Mouse (Mus musculus): ENCODE measurements around the gene Dpf2. TPM values are rescaled to one million over a fixed set of nuclear protein-coding genes. Genes with fewer than 3 reads are reported as not detected.
"Not testable (repeated sequence)": the region's sequence is repeated elsewhere in the genome, so short reads cannot be mapped to it uniquely, and the experiment has no call there.

Gene Dpf2
- polyA plus RNA-seq, 1 experiment from 2014 or later = 177 TPM

DNA sequence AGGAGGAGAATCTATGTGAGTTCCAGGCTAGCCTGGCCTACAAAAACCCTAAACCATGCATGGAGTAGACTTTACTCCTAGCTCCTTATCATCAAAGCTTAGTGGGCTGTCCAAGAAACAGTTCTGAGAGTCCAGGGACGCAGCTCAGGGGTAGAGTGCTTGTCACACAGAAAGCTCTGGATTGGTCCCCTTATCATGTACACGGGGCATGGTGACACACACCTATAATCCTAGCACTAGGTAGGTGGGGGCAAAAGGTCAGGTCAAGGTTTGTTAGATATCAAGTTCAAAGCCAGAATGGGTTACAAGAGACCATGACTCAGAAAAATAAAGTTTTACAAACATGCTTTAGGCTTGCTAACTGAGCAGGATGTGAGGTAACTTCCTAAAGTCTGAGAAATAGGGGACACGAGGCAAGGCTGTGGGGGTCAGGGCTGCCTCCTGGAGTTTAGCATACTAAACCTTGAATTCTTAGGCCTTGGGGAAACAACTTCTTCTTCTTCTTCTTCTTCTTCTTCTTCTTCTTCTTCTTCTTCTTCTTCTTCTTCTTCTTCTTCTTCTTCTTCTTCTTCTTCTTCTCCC lies 25.5 kb downstream of the Dpf2 start:
- Histone ChIP-seq H3K4me3 (no peak overlapping the region), H3K4me2 (replicated peaks) (no peak overlapping the region), H3K27ac (no peak overlapping the region), H3K9ac (no peak overlapping the region), H3K27me3 (no peaks in the 10 kb centered on the region), H3K36me3 (0 out of 2 replicates have a peak, but pooled peaks cover 3% of the 10 kb centered on the region), H3K9me3 (replicated peaks) (no peaks in the 10 kb centered on the region), H3K4me1 (peaks cover 8% of the 10 kb centered on the region)
- 86% methylated on average over 3 of the region's 3 CpGs for WGBS
- no peak for ATAC-seq (ENCODE audit: low FRiP score)

DNA sequence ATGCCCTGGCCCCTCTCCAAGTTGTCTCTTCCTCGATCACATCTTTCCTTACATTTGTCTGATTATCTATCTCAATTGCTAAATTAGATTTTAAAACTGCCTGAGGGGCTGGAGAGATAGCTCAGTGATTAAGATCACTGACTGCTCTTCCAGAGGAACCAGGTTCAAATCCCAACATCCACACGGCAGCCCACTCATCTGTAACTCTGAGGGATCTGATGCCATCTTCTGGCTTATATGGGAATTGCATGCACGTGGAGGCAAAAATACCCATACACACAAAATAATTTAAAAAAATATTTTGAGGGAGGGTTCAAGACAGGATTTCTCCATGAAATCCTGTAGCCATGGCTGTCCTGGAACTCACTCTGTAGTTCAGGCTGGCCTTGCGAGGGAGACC lies 27.0 kb downstream of the Dpf2 start:
- 62% methylated on average over 4 of the region's 4 CpGs for WGBS
- Histone ChIP-seq H3K9me3 (replicated peaks) (no peaks in the 10 kb centered on the region), H3K4me3 (no peak overlapping the region), H3K27me3 (no peaks in the 10 kb centered on the region), H3K4me1 (no peaks in the 10 kb centered on the region), H3K36me3 (no peaks in the 10 kb centered on the region), H3K9ac (no peak overlapping the region), H3K27ac (no peak overlapping the region), H3K4me2 (replicated peaks) (no peak overlapping the region)
- no peak for ATAC-seq (ENCODE audit: low FRiP score)

DNA sequence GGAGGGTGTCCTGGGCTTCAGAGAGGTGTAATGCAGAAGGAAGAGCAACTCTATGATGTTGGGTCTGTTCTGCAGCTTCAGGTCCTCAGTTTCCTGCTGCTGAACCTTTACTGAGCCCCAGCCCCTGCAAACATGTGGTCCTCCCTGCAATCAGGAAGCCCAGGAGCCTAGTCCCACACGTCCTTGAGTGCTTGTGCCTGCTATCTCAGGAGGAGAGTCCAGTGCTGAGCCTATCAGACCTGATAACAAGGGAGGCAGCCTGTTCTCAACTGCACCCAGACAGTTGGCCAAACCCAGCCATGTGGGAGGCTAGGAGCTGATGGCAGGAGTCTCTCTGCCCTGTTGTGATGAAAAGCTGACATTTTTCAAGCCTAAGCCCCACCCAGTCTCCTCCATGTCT lies 28.9 kb downstream of the Dpf2 start:
- WGBS = 60% methylated on average over 1 of the region's 1 CpGs
- H3K9ac ChIP-seq = no peak overlapping the region

DNA sequence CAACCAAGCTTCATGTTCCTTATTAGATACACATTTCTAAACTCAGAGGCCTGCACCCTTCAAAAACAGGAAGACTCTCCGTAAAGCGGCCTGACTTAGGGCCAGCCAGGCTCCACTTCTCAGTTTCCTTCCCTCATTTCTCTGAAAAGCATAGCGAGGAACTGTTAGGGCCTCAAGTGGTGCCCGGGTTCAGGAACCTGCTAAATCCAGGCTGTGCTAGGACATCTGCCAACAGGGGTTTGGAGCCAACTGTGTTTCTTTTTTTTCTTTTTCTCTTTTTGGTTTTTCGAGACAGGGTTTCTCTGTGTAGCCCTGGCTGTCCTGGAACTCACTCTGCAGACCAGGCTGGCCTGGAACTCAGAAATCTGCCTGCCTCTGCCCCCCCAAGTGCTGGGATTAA lies 30.7 kb downstream of the Dpf2 start:
- not testable (repeated sequence) for H3K9me3 ChIP-seq (replicated peaks); ATAC-seq (ENCODE audit: low FRiP score)
- WGBS = 87% methylated on average over 5 of the region's 5 CpGs

More for the DNA sequence above, 28.9 kb downstream of the Dpf2 start:
- Histone ChIP-seq H3K9me3 (replicated peaks) (no peaks in the 10 kb centered on the region), H3K36me3 (no peaks in the 10 kb centered on the region), H3K4me1 (no peaks in the 10 kb centered on the region), H3K4me2 (replicated peaks) (no peak overlapping the region), H3K4me3 (no peak overlapping the region), H3K27me3 (no peaks in the 10 kb centered on the region), H3K27ac (no peak overlapping the region)
- no peak for ATAC-seq (ENCODE audit: low FRiP score)

DNA sequence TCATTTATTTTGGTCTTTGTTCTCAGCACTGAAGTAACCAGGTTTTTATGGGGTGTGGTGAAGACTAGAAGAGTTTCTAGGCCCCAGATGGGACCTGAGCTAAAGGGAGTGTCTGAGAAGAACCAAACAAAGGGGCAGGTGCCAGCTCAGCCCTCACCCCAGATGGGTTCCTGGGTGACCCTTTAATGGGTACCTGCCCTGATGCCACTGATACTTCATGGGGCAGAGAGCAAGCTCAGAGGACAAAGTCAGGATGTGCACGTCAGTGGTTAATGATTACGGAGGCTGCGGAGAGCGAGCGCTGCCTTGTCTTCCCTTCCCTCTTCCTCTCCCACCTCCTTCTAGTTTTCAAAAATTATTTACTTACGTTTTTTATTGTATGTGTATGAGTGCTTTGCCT lies 31.7 kb downstream of the Dpf2 start:
- Histone ChIP-seq H3K9ac (no peak overlapping the region), H3K4me2 (replicated peaks) (no peak overlapping the region), H3K27ac (no peak overlapping the region), H3K4me1 (0 out of 2 replicates have a peak, but pooled peaks cover 2% of the 10 kb centered on the region), H3K27me3 (no peaks in the 10 kb centered on the region), H3K9me3 (replicated peaks) (no peaks in the 10 kb centered on the region), H3K4me3 (no peak overlapping the region), H3K36me3 (no peaks in the 10 kb centered on the region)
- no peak for ATAC-seq (ENCODE audit: low FRiP score)
- 94% methylated on average over 6 of the region's 6 CpGs for WGBS

More for the DNA sequence above, 30.7 kb downstream of the Dpf2 start:
- not testable (repeated sequence) for H3K27me3 ChIP-seq; H3K36me3 ChIP-seq; H3K27ac ChIP-seq; H3K4me2 ChIP-seq (replicated peaks); H3K4me3 ChIP-seq; H3K9ac ChIP-seq; H3K4me1 ChIP-seq

DNA sequence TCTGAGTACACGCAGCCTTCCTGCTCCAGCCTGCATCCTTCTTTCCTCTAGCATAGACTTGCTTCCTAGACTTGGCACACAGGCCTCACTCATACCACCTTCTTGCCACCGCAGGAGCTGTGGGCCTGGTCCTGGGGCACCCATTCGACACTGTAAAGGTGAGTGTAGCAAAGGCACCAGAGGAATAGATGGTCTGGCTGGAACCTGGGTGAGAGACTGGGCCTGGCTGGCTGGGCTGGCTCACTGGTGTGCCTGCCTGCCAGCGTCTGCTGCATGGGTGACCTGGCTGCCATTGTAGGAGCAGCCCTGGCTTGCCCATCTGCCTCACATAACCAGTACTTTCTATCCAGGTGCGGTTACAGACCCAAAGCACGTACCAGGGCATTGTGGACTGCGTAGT lies 33.1 kb downstream of the Dpf2 start:
- ATAC-seq (ENCODE audit: low FRiP score) = no peak
- WGBS = 95% methylated on average over 7 of the region's 7 CpGs
- no peak overlapping the region for H3K27ac ChIP-seq
- no peak overlapping the region for H3K9ac ChIP-seq
- no peaks in the 10 kb centered on the region for H3K36me3 ChIP-seq
- no peaks in the 10 kb centered on the region for H3K9me3 ChIP-seq (replicated peaks)
- no peaks in the 10 kb centered on the region for H3K27me3 ChIP-seq
- H3K4me1 ChIP-seq = peaks cover 8% of the 10 kb centered on the region
- no peak overlapping the region for H3K4me3 ChIP-seq
- H3K4me2 ChIP-seq (replicated peaks) = no peak overlapping the region

DNA sequence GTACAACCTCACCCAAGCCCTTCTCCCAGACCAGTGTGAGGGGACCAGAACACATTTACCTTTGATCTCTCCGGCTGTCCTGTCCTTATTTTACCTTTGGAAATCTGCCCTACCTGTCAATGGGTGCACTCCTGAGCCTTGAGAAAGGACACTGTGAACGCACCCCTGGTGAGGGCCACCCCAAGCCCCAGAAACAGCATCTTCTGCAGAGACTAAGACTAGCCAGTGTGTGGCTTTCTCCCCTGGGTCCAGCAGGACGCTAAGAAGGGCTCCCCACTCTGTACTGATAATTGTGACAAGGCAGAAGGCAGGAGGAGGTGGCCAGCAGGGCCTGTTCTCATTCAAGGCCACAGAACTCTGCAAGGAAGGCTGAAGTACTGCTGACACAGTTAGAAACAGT lies 33.9 kb downstream of the Dpf2 start:
- no peaks in the 10 kb centered on the region for H3K9me3 ChIP-seq (replicated peaks)
- ATAC-seq (ENCODE audit: low FRiP score) = no peak
- H3K4me2 ChIP-seq (replicated peaks) = no peak overlapping the region
- H3K36me3 ChIP-seq = no peaks in the 10 kb centered on the region
- H3K27ac ChIP-seq = no peak overlapping the region
- H3K9ac ChIP-seq = no peak overlapping the region
- no peak overlapping the region for H3K4me3 ChIP-seq
- H3K4me1 ChIP-seq = peaks cover 16% of the 10 kb centered on the region
- H3K27me3 ChIP-seq = no peaks in the 10 kb centered on the region
- 84% methylated on average over 3 of the region's 3 CpGs for WGBS

DNA sequence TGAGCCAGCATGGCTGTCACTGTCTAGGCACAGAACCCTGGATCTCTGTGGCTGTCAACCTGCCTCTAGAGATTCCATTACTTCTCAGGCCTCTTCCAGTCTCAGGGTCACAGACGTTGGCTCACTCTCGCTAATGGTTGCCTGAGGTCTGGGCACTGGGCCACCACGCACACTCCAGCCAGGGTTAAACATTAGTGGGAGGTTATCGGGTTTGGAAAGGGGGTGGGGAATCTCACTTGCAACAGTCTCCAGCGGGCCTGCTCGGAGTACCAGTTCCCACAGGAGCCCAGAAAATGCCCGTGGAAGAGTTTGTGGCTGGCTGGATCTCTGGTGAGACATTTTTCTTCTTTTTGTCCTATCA lies 34.5 kb downstream of the Dpf2 start:
- WGBS = 72% methylated on average over 7 of the region's 7 CpGs
- 0 out of 2 replicates have a peak overlapping the region, but pooled peaks have one; percentile 3 for H3K9ac ChIP-seq
- H3K4me2 ChIP-seq (replicated peaks) = 0 out of 2 replicates have a peak overlapping the region, but pooled peaks have one; percentile 7
- H3K27ac ChIP-seq = 0 out of 2 replicates have a peak overlapping the region, but pooled peaks have one; percentile 24
- H3K4me3 ChIP-seq = no peak overlapping the region
- H3K4me1 ChIP-seq = peaks cover 20% of the 10 kb centered on the region
- no peaks in the 10 kb centered on the region for H3K27me3 ChIP-seq
- ATAC-seq (ENCODE audit: low FRiP score) = no peak
- H3K36me3 ChIP-seq = no peaks in the 10 kb centered on the region
- no peaks in the 10 kb centered on the region for H3K9me3 ChIP-seq (replicated peaks)

DNA sequence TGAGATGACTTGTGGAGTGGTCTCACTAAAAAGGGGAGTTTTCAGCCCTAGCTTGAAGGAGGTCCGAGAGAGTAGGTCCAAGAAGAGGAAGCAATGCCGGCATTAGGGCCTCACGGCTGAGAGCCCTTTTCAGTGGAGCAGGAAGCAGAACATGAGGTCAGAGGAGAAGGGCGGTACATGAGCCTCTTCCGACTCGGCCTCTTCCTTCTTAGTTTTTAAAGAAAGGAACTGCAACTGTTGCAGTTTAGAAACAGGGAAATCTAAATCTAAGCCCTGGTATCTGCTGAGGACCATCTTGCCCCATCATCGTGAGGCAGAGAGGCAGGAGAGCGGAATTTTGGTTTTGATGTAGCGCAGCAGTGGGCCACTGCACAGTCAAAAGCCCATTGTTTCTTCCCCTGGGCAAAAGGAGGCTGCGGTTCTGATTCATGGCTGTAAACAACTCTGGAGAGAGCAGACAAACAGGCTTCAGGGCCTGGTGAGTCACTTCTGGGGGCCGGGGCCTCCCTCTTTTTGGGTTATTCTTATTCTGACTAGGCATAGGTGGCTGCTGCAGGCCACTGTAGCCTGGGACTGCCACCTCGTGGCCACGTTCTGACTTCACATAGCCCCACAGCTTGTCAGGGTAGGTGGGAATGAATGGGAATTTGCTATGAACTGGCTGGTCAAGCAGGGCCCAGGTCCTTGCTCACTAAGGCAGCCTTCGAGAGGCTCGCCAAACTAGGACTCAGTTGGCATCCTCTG lies 35.0 kb downstream of the Dpf2 start, which contains the start of gene Slc25a45:
Gene Slc25a45 (plus strand): TSS at position 191 of the 744 bp plus-strand sequence.
- peak within 1 kb of the TSS; percentile 3; the same call in 1 of the 2 replicates for H3K9ac ChIP-seq
- H3K9me3 ChIP-seq (replicated peaks) = no peaks in the 10 kb centered on the region
- H3K36me3 ChIP-seq = no peaks in the 10 kb centered on the region; the same call in 1 of the 2 replicates
- whole genome bisulfite sequencing = 48% methylated on average over 15 of the region's 15 CpGs
- ATAC-seq (ENCODE audit: low FRiP score) = peak; percentile 46; the same call in 1 of the 2 replicates
- no peaks in the 10 kb centered on the region for H3K27me3 ChIP-seq
- H3K4me1 ChIP-seq = peaks cover 20% of the 10 kb centered on the region
- H3K27ac ChIP-seq = 0 out of 2 replicates have a peak within 1 kb of the TSS, but pooled peaks have one; percentile 24
- 0 out of 2 replicates have a peak within 1 kb of the TSS, but pooled peaks have one; percentile 7 for H3K4me2 ChIP-seq (replicated peaks)
- H3K4me3 ChIP-seq = no peak within 1 kb of the TSS

DNA sequence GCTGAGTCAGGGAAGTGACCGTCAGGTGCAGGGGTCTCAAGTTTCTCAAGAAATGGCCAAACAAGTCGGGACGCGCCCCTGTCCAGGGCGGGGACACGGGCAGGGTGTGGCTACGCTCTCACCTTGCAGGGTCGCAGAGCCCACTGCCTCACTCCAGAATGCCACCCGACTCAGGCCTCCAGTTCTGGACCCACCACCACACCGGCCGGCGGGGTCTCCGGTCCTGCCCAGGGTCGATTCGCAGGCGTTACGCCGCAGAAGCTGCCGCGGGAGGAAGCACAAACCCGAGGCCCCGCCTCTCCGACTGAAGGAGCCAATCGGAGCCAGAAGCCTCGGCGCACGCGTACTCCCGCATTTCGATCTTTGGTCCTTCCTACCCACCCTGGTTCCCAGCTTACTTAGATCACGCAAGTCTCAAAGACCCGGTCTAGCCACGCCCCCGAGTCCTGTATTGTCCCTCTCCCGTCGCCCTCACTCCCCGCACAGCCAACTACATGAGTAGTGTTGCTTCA lies 37.8 kb downstream of the Dpf2 start, which contains the start of gene Frmd8:
Gene Frmd8 (minus strand): TSS at position 306 of the 512 bp plus-strand sequence.
- Histone ChIP-seq H3K4me2 (replicated peaks) (peak within 1 kb of the TSS; percentile 71), H3K4me1 (peaks cover 35% of the 10 kb centered on the region), H3K4me3 (peak within 1 kb of the TSS; percentile 75), H3K27me3 (no peaks in the 10 kb centered on the region), H3K27ac (peak within 1 kb of the TSS; percentile 62), H3K9me3 (replicated peaks) (no peaks in the 10 kb centered on the region), H3K36me3 (peaks cover 5% of the 10 kb centered on the region), H3K9ac (peak within 1 kb of the TSS; percentile 82)
- peak; percentile 87 for ATAC-seq (ENCODE audit: low FRiP score)
- under 1% methylated on average over 37 of the region's 37 CpGs for WGBS

DNA sequence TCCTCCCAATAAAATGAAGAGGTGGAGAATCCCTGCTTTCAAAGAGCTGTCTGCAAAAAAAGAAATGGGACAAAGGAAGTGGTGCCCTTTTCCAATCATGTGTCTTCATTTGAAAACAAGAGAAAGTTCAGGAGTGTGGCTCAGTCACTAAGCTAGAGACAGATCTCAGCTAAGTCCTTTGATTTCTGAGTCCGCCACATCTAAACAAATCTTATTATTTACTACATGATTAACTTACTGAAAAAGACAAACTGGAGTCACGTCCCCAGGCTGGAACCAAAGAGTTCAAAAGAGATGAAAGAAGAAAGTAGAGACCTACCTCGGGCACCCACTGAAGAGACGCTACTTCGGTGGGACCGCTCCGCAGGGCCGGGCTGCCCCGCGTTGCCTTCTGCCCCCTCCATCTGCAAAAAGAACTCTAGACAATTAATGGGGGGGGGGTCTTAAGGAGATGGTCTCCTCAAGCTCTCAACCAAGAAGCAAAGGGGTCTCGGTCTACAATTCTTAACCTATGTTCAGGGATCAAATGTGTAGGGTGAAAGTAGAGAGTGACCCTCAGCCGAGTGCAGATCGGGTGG lies 38.3 kb downstream of the Dpf2 start:
- H3K27me3 ChIP-seq = no peaks in the 10 kb centered on the region
- no peaks in the 10 kb centered on the region for H3K9me3 ChIP-seq (replicated peaks)
- ATAC-seq (ENCODE audit: low FRiP score) = 0 out of 2 replicates have a peak, but pooled peaks have one; percentile 3
- WGBS = 14% methylated on average over 13 of the region's 13 CpGs
- peaks cover 35% of the 10 kb centered on the region for H3K4me1 ChIP-seq
- H3K4me2 ChIP-seq (replicated peaks) = peak overlapping the region; percentile 71
- H3K4me3 ChIP-seq = peak overlapping the region; percentile 75
- peak overlapping the region; percentile 82 for H3K9ac ChIP-seq
- no peak overlapping the region for H3K27ac ChIP-seq
- peaks cover 5% of the 10 kb centered on the region for H3K36me3 ChIP-seq

DNA sequence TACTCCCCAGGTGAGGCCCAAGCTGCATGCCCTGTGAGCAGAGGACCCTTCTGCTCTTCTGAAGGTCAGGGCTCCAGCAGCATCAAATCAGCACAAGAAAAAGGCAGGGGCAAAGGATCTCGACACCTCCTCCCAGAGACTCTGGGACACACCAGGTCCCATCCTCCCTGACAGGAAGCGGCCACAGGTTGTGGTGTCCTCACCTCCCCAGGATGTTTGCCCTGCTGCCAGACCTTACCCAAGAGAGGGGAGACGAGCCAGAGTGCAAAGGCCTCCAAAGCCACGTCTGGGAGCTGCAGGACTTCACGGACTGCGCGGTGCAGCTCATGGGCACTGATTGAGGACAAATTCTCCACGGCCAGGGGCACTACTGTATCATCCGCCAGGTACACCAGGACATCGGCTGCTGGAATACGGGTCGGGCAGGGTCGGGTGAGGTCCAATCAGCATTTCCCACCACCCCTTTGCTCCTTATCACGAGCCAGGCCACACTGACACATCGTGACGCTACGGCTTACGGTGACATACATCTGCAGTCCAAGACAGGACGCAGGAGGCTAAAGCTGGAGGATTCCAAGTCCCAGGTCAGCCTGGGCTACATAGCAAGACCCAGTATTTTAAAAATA lies 39.8 kb downstream of the Dpf2 start:
- H3K4me2 ChIP-seq (replicated peaks) = no peak overlapping the region
- peaks cover 19% of the 10 kb centered on the region for H3K36me3 ChIP-seq
- no peak overlapping the region for H3K27ac ChIP-seq
- WGBS = 90% methylated on average over 19 of the region's 19 CpGs
- no peaks in the 10 kb centered on the region for H3K27me3 ChIP-seq
- H3K9me3 ChIP-seq (replicated peaks) = no peaks in the 10 kb centered on the region
- no peak for ATAC-seq (ENCODE audit: low FRiP score)
- peak overlapping the region; percentile 15; the same call in 1 of the 2 replicates for H3K9ac ChIP-seq
- H3K4me3 ChIP-seq = no peak overlapping the region
- H3K4me1 ChIP-seq = peaks cover 35% of the 10 kb centered on the region
